Mouse (Mus musculus): ENCODE measurements around the gene Fancm. TPM values are rescaled to one million over a fixed set of nuclear protein-coding genes. Genes with fewer than 3 reads are reported as not detected.

Fancm gene
- 10 to 100 TPM; 11.4 to 12.1 TPM for total RNA-seq (2021)

DNA sequence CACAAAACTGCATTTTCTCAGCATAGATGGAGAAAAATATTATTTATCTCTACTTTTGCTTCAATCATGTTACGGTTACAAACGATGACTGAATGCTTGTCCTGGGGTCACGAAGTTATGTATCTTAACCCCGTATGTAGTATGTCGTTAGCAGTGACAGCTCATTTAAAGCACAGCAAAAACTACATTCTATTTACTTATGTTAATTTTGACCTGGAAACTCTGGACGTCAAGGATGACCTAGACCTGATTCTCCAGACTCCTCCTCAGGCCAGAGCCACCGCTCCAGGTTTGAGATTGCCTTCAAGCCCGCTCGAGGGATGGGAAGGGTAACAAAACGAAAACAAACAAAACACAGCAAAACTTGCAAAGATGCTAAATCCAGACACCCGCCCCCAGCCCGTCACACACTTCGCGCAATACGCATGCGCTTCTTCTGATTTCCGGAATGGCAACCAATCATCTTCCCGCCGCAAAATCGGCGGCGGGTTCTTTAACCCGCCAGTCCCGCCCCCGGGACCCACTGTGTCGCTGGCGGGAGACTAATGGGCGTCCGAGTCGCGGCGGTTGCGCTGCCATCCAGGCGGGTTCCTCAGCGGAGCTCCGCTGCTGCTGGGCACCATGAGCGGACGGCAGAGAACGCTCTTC is at the start of gene Fancm:
Fancm (plus strand) TSS at position 519 of the 648 bp plus-strand sequence.
- DNase-seq (ENCODE audit: extremely low spot score in 1 of 2, low spot score in 2 of 2) = peak; percentile 89 to 93
- intact Hi-C loops (cut with DNase I) = no loop called here

DNA sequence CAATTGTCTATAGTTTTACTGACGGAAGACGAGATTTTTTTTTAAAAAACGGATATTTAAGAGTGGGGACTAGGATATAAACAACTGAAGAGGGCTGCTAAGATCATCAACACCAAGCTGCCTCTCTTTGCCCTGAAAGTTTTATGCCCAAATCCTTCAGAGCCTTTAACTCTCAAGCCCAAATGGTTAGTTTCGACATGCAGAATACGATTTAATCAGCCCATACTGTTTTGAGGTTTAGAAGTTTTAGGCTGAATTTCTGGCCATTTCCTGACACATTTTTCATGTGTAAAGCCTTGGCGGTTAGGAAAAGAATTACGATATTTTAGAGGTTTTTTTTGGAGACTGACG is 39.6 kb upstream of the Fancm start:
- DNase-seq (ENCODE audit: extremely low spot score in 1 of 2, low spot score in 2 of 2) = no peak
- intact Hi-C loops (cut with DNase I) = no loop called here

DNA sequence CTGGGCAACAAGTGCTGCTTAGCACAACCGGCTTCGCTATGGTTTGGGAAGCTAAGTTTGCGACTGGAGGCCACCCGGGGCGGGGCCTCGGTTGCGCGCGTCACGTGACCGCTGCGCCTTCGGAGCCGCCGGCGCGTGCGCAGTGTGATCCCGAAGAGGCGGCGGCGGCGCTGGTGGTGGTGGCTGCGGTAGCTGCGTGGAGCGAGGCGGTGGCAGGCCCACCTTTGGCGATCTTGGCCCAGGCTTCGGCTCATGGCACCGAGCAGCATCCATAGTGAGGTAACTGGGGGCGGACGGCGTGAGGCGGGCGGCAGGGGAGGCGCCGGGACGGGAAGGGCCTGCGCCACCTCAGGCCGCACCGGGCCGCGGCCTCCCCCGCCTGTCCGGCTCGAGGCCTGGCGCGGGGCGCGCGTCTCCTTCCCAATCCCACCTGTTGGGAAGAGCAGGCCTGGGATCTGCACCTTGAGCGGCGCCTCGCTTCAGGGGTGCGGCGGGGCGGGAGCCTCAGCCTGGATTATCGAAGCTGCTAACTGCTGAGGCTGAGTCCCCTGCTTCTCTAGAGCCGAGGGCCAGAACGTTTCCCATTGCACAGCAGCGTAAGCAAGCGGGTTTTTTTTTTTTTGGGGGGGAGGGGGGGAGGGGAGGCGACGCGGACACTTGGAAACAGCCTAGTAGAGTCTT is 39.1 kb upstream of the Fancm start, which contains the start of gene Prpf39:
Prpf39 (plus strand) TSS at position 144 of the 681 bp plus-strand sequence.
- intact Hi-C loops (cut with DNase I) = no loop called here
- DNase-seq (ENCODE audit: extremely low spot score in 1 of 2, low spot score in 2 of 2) = peak; percentile 87 to 95

DNA sequence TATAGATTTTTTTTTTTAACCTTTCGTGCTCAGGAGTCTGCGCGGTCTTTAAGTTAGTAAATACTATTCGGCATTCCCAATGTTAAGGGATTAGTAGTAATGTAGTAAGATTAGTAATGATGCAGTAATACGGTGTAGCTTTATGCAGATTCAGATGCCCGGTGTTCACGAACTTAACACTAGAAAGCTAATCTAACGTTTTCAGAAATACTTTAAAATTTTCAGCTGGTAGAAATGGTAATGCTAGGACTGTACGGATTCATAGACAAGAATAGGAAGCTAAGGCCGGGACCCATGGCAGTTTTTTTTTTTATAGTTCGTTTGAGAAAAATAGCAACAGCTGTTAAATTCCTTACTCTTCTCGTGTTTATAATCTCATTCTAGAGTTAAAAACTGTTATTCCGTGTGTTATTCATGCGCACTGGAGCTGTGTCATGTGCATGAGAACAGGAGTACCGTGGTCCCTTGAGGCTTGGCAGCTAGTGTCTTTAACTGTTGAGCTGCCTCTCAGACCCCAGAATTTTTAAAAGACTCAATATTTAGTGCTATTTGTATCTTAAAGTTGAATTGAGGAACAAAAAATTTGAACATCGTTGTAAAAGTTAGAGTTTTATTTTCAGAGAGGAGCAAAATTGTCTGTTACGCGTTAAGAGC is 38.4 kb upstream of the Fancm start:
- no peak for DNase-seq (ENCODE audit: extremely low spot score in 1 of 2, low spot score in 2 of 2)
- intact Hi-C loops (cut with DNase I) = no loop called here

DNA sequence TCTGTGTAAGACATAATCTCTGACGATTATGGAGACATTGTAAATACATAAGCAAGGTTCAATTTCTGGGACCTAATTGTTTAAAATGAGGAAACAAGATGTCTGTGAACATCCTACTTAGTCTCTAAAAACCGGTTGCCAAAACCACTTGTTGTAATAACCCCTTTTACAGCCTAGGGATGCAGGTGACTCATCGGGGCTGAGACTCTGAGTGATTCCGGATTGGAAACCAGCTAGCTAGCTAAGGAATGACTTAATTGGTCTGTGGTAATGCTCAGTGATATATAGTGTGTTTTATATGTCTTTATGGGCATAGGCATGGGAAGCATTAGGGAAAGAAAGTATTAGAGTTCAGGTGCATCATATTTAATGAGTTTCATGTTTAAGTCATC is 37.9 kb upstream of the Fancm start:
- no peak for DNase-seq (ENCODE audit: extremely low spot score in 1 of 2, low spot score in 2 of 2)
- intact Hi-C loops (cut with DNase I) = no loop called here

DNA sequence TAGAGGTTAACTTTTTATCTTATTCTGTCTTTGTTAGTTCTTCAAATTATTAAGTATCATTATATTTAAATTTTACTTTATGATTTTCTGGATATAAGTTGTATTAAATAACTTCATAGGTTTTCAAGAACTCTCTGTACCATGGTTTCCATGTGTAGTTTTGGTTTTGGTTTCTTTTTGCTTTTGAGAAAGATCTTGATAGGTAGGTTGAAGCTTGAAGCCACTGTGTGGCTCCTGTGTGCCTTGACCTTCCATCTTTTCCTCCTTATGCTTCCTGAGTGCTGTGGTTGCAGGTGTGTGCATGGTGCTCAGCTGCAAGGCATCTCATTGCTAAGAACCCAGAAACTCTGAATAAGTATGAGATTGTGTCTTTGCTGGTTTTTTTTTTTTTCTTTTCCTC is 26.6 kb upstream of the Fancm start:
- DNase-seq (ENCODE audit: extremely low spot score in 1 of 2, low spot score in 2 of 2) = no peak
- intact Hi-C loops (cut with DNase I) = no loop called here

DNA sequence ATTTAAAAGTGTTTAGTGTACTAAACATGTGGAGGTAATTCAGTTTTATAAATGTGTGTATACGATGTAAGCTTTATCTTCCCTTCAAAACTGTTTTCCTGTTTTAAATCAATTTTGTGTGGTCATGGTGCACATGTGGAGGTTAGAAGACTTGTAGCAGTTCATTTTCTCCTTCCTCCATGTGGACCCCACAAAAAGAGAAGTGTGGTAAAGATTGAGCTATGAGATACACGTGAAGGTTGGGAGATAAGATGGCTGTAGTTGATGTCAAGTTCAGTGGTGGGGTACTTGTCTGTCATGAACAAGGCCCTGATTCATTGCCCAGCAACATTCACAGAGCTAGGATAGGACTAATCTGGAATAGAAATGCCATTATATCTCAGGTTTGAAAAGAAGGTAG is 17.2 kb upstream of the Fancm start:
- DNase-seq (ENCODE audit: extremely low spot score in 1 of 2, low spot score in 2 of 2) = no peak
- intact Hi-C loops (cut with DNase I) = loop anchor here (5.0 kb wide), 1 partner anchor 51 kb away; no protein-coding TSS in a partner anchor

DNA sequence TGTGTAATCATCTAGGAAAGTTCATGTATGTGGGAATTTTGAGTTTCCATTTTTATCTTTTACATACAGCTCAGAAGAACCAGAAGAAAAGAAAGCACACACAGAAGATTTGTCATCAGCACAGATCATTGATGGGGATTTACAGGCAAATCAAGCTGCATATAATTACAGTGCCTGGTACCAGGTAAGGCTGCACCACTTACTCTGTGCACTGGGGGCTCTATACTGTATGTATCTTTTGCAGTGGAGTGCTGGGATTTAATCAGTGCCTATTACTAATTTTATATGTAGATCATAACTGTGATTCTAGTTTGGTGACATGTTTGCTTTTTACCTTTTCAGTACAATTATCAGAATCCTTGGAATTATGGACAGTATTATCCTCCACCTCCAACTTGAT is 14.3 kb upstream of the Fancm start:
- intact Hi-C loops (cut with DNase I) = loop anchor here (5.0 kb wide), 1 partner anchor 79 kb away; no protein-coding TSS in a partner anchor
- no peak for DNase-seq (ENCODE audit: extremely low spot score in 1 of 2, low spot score in 2 of 2)

DNA sequence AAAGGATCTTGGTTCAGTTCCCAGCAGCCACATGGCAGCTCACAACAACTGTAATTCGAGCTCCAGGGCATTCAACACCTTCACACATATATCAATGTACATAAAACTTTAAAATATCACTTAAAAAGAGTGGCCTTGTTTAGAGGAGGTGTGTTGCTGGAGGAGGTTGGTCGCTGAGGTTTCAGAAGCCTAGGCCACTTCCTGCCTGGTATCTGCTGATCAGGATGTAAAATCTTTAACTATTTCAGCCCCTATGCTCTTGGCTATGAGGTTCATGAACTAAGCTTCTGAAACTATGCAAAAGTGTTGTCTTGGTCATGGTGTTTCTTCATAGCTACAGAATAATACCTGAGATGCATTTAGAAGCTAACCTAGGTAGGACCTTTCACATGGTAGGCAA is 10.2 kb upstream of the Fancm start:
- intact Hi-C loops (cut with DNase I) = no loop called here
- DNase-seq (ENCODE audit: extremely low spot score in 1 of 2, low spot score in 2 of 2) = no peak

DNA sequence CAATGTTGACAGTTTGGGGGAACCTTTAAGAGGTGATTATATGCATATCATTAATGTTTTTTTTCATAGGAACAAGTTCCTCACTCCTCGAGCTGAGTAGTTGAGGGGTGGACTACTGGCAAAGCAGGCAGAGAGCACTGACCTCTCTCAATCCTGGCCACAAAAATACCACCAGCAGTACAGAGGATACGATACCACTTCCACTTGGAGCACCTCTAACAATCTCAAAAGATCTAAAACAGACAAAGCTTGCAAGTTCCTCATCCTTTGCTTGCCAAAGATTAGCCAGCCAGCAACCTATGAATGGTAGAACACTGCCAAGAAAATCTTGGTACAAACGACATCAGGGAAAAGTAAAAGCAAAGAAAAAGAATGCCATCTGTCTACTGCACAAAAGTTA is 9.2 kb upstream of the Fancm start:
- intact Hi-C loops (cut with DNase I) = no loop called here
- DNase-seq (ENCODE audit: extremely low spot score in 1 of 2, low spot score in 2 of 2) = no peak

DNA sequence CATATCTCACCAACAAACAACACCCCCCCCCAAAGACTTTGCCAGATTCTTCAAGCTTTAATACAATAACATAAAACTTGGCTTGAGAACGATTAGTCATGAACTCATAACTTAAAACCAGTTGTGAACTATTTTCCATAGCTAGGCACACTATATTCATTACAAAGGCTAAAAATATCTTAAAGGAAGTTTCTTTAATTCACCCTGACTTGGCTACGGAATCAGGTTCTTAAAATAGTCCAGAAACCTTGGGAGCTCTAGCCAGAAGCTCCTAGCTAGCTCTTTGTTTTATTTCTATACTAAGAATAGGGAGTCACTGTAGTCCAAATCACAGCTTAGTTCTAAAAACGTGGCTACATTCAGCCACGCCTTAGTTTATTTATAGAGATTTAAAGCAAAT is 7.0 kb upstream of the Fancm start:
- intact Hi-C loops (cut with DNase I) = no loop called here

DNA sequence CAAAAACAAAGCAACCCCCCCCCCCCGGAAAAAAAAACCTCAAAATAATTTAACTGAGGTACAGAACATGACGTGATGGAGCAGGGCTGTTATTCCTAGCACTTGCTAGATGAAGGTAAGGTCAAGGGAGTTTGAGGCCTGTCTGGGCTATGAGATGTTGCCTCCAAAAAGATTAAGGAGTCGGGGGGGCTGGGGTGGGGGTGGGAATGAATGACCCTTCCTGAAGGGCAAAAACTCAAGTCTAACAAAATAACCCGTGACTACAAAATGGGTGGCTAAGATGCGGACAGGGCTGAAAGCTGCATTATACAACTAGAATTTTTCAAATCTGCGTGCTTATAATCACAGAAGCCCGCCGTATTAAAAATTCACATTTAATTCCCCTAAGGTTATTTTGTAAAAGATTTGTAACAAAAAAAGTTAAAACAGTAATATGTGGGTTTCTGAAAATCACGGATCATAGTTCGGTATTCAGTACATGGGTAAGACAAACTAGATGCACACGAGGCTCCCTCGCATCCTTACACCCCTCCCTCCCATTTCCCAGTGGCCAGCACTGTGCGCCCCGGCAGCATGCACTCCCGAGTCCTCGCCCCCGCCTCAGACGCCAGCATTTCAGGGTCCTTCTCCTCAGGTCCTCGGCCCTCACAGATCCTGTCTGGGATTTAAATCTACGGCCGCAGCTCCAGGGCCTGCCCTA is 2.3 kb upstream of the Fancm start:
- no peak for DNase-seq (ENCODE audit: extremely low spot score in 1 of 2, low spot score in 2 of 2)
- intact Hi-C loops (cut with DNase I) = no loop called here

More for the DNA sequence above, 7.0 kb upstream of the Fancm start:
- no peak for DNase-seq (ENCODE audit: extremely low spot score in 1 of 2, low spot score in 2 of 2)

DNA sequence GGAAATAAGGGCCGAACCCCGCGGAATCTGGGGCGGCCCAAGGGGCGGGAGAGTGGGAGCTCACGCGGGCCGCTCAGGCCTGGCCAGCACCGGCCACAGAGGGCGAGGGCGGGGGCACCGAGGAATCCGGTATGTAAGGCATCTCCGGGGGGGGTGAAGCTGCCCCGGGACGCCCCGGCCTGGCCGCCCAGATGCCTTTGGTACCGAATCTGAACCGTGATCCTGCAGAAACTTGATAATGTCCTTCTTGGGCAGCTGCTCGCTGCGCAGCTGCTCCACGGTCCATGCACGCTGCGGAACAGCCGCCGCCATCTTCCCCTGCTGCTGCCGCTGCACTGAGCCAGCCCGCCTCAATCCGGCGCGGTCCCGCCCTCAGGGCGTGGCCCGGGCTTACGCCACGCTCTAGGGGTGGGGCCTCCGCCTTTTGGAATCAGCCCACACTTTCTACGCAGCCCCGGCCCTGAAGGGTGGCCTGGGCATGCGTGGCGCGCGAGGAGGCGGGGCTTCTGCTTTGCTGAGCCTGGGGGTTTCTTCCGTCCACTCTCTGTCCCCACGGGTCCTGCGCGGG is 1.7 kb upstream of the Fancm start, which contains the start of gene Fkbp3:
Fkbp3 (minus strand) TSS at position 397 of the 568 bp plus-strand sequence.
- DNase-seq (ENCODE audit: extremely low spot score in 1 of 2, low spot score in 2 of 2) = peak; percentile 95 to 99
- intact Hi-C loops (cut with DNase I) = no loop called here

DNA sequence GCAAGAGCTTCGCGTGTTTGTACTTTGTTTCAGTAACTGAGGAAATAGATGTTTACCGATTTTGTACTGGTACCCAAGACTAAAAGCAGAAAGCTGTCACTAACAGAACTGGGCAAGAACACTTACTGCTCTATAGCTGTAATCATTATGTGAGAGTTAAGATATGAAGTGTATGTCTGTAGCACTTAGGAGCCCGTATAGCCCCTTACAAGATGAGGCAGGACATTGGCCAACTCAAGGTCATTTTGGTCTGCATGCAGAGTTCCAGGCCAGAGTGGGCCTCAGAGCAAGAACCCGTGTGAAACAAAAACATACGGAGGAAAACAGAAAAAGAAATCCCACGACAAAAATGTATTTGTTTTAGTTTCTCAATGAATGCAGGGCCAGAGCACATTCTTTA is 752 bp upstream of the Fancm start:
- DNase-seq (ENCODE audit: extremely low spot score in 1 of 2, low spot score in 2 of 2) = no peak

DNA sequence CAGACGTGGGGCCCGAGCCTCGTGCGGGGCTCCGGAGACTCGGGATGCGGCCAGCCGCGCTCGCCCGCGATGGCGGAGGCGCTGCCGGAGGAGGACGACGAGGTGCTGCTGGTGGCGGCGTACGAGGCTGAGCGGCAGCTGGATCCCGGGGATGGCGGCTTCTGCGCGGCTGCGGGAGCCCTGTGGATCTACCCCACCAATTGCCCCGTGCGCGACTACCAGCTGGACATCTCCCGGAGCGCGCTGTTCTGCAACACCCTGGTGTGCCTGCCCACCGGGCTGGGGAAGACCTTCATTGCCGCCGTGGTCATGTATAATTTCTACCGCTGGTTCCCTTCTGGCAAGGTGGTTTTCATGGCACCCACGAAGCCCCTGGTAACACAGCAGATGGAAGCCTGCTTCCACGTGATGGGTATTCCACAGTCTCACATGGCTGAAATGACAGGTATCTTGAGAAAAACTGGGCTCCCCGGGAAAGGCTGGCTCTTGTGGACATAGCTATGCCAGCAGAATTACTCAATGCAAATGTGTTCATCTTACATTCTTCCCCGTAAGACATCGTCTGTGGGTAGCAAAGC is 419 bp downstream of the Fancm start:
- intact Hi-C loops (cut with DNase I) = no loop called here
- peak in 1 of 2 experiments; percentile 20 for DNase-seq (ENCODE audit: extremely low spot score in 1 of 2, low spot score in 2 of 2)

More for the DNA sequence above, 752 bp upstream of the Fancm start:
- intact Hi-C loops (cut with DNase I) = no loop called here

DNA sequence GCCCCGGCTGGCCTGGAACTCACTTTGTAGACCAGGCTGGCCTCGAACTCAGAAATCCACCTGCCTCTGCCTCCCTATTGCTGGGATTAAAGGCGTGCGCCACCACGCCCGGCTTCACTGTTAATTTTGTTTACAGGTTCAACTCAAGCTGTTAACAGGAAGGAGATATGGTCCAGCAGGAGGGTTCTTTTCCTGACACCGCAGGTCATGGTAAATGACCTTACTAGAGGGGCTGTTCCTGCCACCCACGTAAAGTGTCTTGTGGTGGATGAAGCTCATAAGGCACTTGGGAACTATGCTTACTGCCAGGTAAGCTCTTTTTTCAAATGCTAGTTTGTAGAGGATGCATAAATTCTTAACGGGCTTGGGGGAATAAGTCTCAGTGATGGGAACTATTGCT is 1.5 kb downstream of the Fancm start:
- intact Hi-C loops (cut with DNase I) = no loop called here
- no peak for DNase-seq (ENCODE audit: extremely low spot score in 1 of 2, low spot score in 2 of 2)

DNA sequence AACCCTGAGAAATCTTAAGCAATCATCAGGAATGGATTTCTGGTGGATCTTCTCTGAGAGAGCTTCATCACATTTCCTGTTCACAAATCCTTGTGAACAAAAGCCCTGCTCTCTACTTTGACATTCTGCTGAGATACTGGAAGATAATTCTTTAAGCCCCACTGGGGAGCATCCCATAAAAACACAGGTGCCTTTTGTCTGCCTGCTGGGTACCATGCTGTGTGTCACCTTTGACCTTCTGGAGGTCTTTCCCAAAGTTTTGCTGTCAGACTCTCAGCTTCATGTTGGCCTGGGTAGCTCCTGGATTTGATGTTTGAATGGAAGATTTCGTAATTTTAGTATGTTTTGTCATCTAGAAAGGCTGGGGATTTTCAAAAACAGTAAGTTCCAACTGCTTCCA is 33.3 kb downstream of the Fancm start:
- intact Hi-C loops (cut with DNase I) = no loop called here
- no peak for DNase-seq (ENCODE audit: extremely low spot score in 1 of 2, low spot score in 2 of 2)

DNA sequence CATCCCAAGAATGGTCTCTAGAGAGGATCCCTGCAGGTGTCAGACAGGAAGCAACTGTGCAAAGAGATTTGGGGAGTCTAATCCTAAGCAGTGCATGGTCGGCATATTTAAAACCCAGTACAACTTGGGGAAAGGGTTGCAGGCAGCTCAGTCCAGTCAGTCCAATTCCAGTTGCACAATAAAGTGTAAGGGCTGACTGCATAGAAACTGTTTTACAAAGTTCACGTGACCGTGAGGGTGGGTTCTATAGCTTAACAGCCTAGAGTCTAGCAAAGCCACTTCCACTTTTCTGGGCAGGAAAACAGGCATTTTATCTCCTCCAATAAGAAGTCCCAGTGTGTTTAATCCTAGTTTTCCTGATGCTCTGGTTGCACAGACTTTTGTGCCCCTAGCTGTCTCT is 36.1 kb downstream of the Fancm start:
- intact Hi-C loops (cut with DNase I) = no loop called here
- no peak for DNase-seq (ENCODE audit: extremely low spot score in 1 of 2, low spot score in 2 of 2)

DNA sequence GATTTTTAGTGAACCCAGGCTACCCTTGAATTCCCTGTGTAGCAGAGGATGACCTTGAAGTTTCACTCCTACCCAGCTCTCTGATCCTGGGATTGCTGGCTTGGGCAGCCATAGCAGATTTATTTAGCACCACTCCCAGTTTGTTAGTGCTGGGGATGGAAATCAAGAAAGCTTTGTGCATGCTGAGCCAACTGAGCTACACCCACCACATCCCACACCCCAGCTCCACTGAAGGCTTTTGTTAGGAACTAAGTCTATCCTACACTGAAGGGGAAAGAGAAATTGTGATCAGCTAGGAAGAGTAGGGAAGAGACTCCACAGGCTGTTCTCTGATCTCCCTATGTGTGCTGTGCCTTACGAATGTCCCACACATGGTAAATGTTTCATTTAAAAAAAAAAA is 37.4 kb downstream of the Fancm start:
- intact Hi-C loops (cut with DNase I) = no loop called here
- DNase-seq (ENCODE audit: extremely low spot score in 1 of 2, low spot score in 2 of 2) = no peak

Data from left cerebral cortex, postnatal 10 days (tissue).